Mouse (Mus musculus) cerebellum, adult 8-10 months (tissue): ENCODE measurements at regions not wholly inside any gene's neighbourhood (a gene's known extent, or its start where the extent isn't known, plus 50 kb on each side); places are given as distances from the start of the nearest gene placed in this dataset.

Source experiments
- DNase-seq: peaks from one replicate; pipeline ENCODE4 v3.0.0; 2022

- peak; percentile 17 for DNase-seq
These were observed 147.3 kb downstream of the Slc4a3 start for GRCm38 (mm10) chr1:75693231-75693914.

GRCm38 (mm10) chr1:75704832-75705650 lies 159.0 kb downstream of the Slc4a3 start:
- no peak for DNase-seq

- DNase-seq, result no peak
These were observed 160.1 kb downstream of the Slc4a3 start for GRCm38 (mm10) chr1:75706126-75706525.

GRCm38 (mm10) chr1:75723431-75723830 lies 177.4 kb downstream of the Slc4a3 start:
- no peak for DNase-seq

GRCm38 (mm10) chr1:75725329-75725728 lies 179.3 kb downstream of the Slc4a3 start:
- DNase-seq, result no peak

- no peak for DNase-seq
These were observed 182.8 kb downstream of the Slc4a3 start for GRCm38 (mm10) chr1:75728859-75729258.

GRCm38 (mm10) chr1:75733791-75734190 lies 187.7 kb downstream of the Slc4a3 start:
- no peak for DNase-seq

- DNase-seq, result no peak
These were observed 192.6 kb downstream of the Slc4a3 start for GRCm38 (mm10) chr1:75738651-75739050.

- DNase-seq, result no peak
These were observed 203.7 kb downstream of the Slc4a3 start for GRCm38 (mm10) chr1:75749665-75750221.

- DNase-seq, result no peak
These were observed 226.1 kb downstream of the Slc4a3 start for GRCm38 (mm10) chr1:75772131-75772530.

GRCm38 (mm10) chr1:75773014-75773413 lies 226.9 kb downstream of the Slc4a3 start:
- no peak for DNase-seq

GRCm38 (mm10) chr1:75778889-75779288 lies 232.8 kb downstream of the Slc4a3 start:
- DNase-seq, result no peak

GRCm38 (mm10) chr1:75783206-75783605 lies 237.1 kb downstream of the Slc4a3 start:
- DNase-seq, result no peak

- no peak for DNase-seq
These were observed 240.2 kb downstream of the Slc4a3 start for GRCm38 (mm10) chr1:75786173-75786820.

- DNase-seq, result no peak
These were observed 245.4 kb downstream of the Slc4a3 start for GRCm38 (mm10) chr1:75791509-75791908.

GRCm38 (mm10) chr1:75797793-75798192 lies 251.7 kb downstream of the Slc4a3 start:
- no peak for DNase-seq

GRCm38 (mm10) chr1:75798375-75799099 lies 252.5 kb downstream of the Slc4a3 start:
- DNase-seq, result no peak

- no peak for DNase-seq
These were observed 258.4 kb downstream of the Slc4a3 start for GRCm38 (mm10) chr1:75804473-75804872.

GRCm38 (mm10) chr1:75812471-75812870 lies 266.4 kb downstream of the Slc4a3 start:
- DNase-seq, result no peak

GRCm38 (mm10) chr1:75826202-75826601 lies 280.1 kb downstream of the Slc4a3 start:
- DNase-seq, result no peak

- DNase-seq, result no peak
These were observed 287.2 kb downstream of the Slc4a3 start for GRCm38 (mm10) chr1:75833071-75833830.

- DNase-seq, result no peak
These were observed 288.3 kb downstream of the Slc4a3 start for GRCm38 (mm10) chr1:75834361-75834760.
